Mouse (Mus musculus): ENCODE results near the gene Krtap19-4. TPM values are rescaled to one million over a fixed set of nuclear protein-coding genes. Genes with fewer than 3 reads are reported as not detected.

Krtap19-4 gene
- polyA plus RNA-seq, 1 experiment from 2014 or later, result not detected

GRCm38 (mm10) chr16:88847363-88847762 lies 37.5 kb downstream of the Krtap19-4 start:
- 80% methylated on average over 1 of the region's 1 CpGs for WGBS
- ATAC-seq, result no peak

More at GRCm38 (mm10) chr16:88847363-88847762, 37.5 kb downstream of the Krtap19-4 start:
- Histone ChIP-seq H3K27ac (ENCODE audit: low read length) (no peak overlapping the region), H3K9me3 (ENCODE audit: control insufficient read depth, low read length) (no peaks in the 10 kb centered on the region), H3K4me2 (ENCODE audit: low read depth, low read length) (no peak overlapping the region), H3K27me3 (replicated peaks; ENCODE audit: control insufficient read depth, insufficient read depth, low read length) (no peaks in the 10 kb centered on the region), H3K4me3 (ENCODE audit: low read length) (no peak overlapping the region), H3K36me3 (ENCODE audit: control insufficient read depth, insufficient read depth, low read length) (no peaks in the 10 kb centered on the region), H3K9ac (ENCODE audit: low read depth, low read length) (no peak overlapping the region), H3K4me1 (ENCODE audit: control insufficient read depth, insufficient read depth, low read length) (no peaks in the 10 kb centered on the region)

Other genes starting within 250 kb of the Krtap19-4 start
- 0.28 TPM in 1 of 2 replicates, not detected in the other for gene Krtap26-1, start 237.3 kb downstream of the Krtap19-4 start, polyA plus RNA-seq (2015; fragmentation: Nextera tagmentation; extraction: Ambion mirVana)
- gene Krtap27-1, start 213.4 kb downstream of the Krtap19-4 start, polyA plus RNA-seq (2015; fragmentation: Nextera tagmentation; extraction: Ambion mirVana), result not detected in 2 replicates
- gene 2310061N02Rik, start 177.1 kb downstream of the Krtap19-4 start, polyA plus RNA-seq (2015; fragmentation: Nextera tagmentation; extraction: Ambion mirVana), result not detected in 2 replicates
- gene Krtap13-1, start 156.2 kb downstream of the Krtap19-4 start, polyA plus RNA-seq (2015; fragmentation: Nextera tagmentation; extraction: Ambion mirVana), result not detected in 2 replicates
- gene Krtap13, start 133.5 kb downstream of the Krtap19-4 start, polyA plus RNA-seq (2015; fragmentation: Nextera tagmentation; extraction: Ambion mirVana), result 0.21 TPM in 1 of 2 replicates, not detected in the other
- 0.34 TPM in 1 of 2 replicates, not detected in the other for gene 2310034C09Rik, start 126.2 kb downstream of the Krtap19-4 start, polyA plus RNA-seq (2015; fragmentation: Nextera tagmentation; extraction: Ambion mirVana)
- gene 2310057N15Rik, start 110.9 kb downstream of the Krtap19-4 start, polyA plus RNA-seq (2015; fragmentation: Nextera tagmentation; extraction: Ambion mirVana), result not detected in 2 replicates
- gene Gm5965, start 107.2 kb downstream of the Krtap19-4 start, polyA plus RNA-seq (2015; fragmentation: Nextera tagmentation; extraction: Ambion mirVana), result not detected in 2 replicates
- not detected in 2 replicates for gene Gm20741, start 72.9 kb downstream of the Krtap19-4 start, polyA plus RNA-seq (2015; fragmentation: Nextera tagmentation; extraction: Ambion mirVana)
- gene Krtap15, start 64.9 kb downstream of the Krtap19-4 start, polyA plus RNA-seq (2015; fragmentation: Nextera tagmentation; extraction: Ambion mirVana), result not detected in 2 replicates
- gene Krtap14, start 58.9 kb downstream of the Krtap19-4 start, polyA plus RNA-seq (2015; fragmentation: Nextera tagmentation; extraction: Ambion mirVana), result not detected in 2 replicates
- not detected in 2 replicates for gene Krtap19-1, start 15.7 kb downstream of the Krtap19-4 start, polyA plus RNA-seq (2015; fragmentation: Nextera tagmentation; extraction: Ambion mirVana)
- gene Krtap19-2, start 10.8 kb downstream of the Krtap19-4 start, polyA plus RNA-seq (2015; fragmentation: Nextera tagmentation; extraction: Ambion mirVana), result not detected in 2 replicates
- gene Krtap19-3, start 7.1 kb downstream of the Krtap19-4 start, polyA plus RNA-seq (2015; fragmentation: Nextera tagmentation; extraction: Ambion mirVana), result not detected in 2 replicates
- gene Krtap19-5, start 11.4 kb upstream of the Krtap19-4 start, polyA plus RNA-seq (2015; fragmentation: Nextera tagmentation; extraction: Ambion mirVana), result not detected in 2 replicates
- gene Krtap19-9b, start 47.2 kb upstream of the Krtap19-4 start, polyA plus RNA-seq (2015; fragmentation: Nextera tagmentation; extraction: Ambion mirVana), result not detected in 2 replicates
- not detected in 2 replicates for gene Krtap16-3, start 77.8 kb upstream of the Krtap19-4 start, polyA plus RNA-seq (2015; fragmentation: Nextera tagmentation; extraction: Ambion mirVana)
- not detected in 2 replicates for gene Krtap22-2, start 125.7 kb upstream of the Krtap19-4 start, polyA plus RNA-seq (2015; fragmentation: Nextera tagmentation; extraction: Ambion mirVana)
- not detected in 2 replicates for gene Gm10229, start 130.2 kb upstream of the Krtap19-4 start, polyA plus RNA-seq (2015; fragmentation: Nextera tagmentation; extraction: Ambion mirVana)
- gene Krtap6-1, start 146.6 kb upstream of the Krtap19-4 start, polyA plus RNA-seq (2015; fragmentation: Nextera tagmentation; extraction: Ambion mirVana), result not detected in 2 replicates
- gene Gm10228, start 156.4 kb upstream of the Krtap19-4 start, polyA plus RNA-seq (2015; fragmentation: Nextera tagmentation; extraction: Ambion mirVana), result not detected in 2 replicates
- gene Krtap6-5, start 162.8 kb upstream of the Krtap19-4 start, polyA plus RNA-seq (2015; fragmentation: Nextera tagmentation; extraction: Ambion mirVana), result not detected in 2 replicates
- gene 1110025L11Rik, start 178.9 kb upstream of the Krtap19-4 start, polyA plus RNA-seq (2015; fragmentation: Nextera tagmentation; extraction: Ambion mirVana), result not detected in 2 replicates
- not detected in 2 replicates for gene Krtap6-3, start 198.9 kb upstream of the Krtap19-4 start, polyA plus RNA-seq (2015; fragmentation: Nextera tagmentation; extraction: Ambion mirVana)